Mouse (Mus musculus) layer of hippocampus, adult 2 months (tissue): ENCODE measurements around the gene Nphs1. TPM values are rescaled to one million over a fixed set of nuclear protein-coding genes. Genes with fewer than 3 reads are reported as not detected.

Experiments used
- DNase-seq, 2 experiments: peaks; one replicate each; pipeline ENCODE4 v3.0.0; 2022; ENCODE audit warnings: low spot score in 2 of 2
- H3K27ac ChIP-seq: fragments of 200-600 bp; 2 replicates; pipeline ENCODE4 v1.8.1; 2022
- H3K4me3 ChIP-seq: fragments of 200-600 bp; 2 replicates; pipeline ENCODE4 v1.8.1; 2022; ENCODE audit warnings: mild to moderate bottlenecking
- CTCF ChIP-seq: fragments of 200-600 bp; conservative IDR thresholded peaks from 2 replicates; pipeline ENCODE4 v1.8.1; 2022; ENCODE audit warnings: antibody characterized with exemption, mild to moderate bottlenecking, moderate library complexity
- total RNA-seq, 2 experiments: library from RNA; stranded (reverse); gene quantifications; 2 replicates each; pipeline ENCODE4 v1.2.3; 2021

Gene Nphs1
- total RNA-seq, 2 experiments from 2014 or later, result 1.2 to 1.3 TPM

DNA sequence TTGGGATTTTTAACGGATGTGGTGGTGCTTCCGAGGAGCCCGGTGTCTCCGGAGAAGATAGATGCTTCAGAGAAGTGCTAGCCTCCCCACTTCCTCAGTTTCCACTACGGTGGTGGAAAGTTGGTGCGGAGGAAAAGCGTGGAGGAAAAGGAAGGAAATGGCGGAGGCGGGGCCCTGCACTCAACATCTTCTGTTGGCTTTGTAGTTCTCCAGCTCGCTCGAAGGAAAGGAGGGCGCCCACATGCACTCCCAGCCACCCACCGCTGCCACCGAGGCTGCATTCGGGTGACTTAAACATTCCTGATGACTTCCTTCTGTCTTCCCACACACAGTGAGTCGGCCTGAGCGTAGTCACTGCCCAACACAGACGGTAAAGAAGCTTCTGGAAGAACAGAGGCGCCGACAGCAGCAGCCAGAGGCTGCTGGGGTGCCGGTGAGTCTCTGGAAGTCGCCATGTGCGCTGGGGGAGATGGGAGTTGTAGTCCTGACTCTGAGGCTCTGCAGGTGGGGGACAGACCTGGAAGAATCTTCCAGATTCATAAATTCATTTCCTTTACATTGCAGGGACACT lies 35.0 kb upstream of the Nphs1 start:
- no peak for TF ChIP-seq CTCF
- H3K27ac ChIP-seq, result peak overlapping the region; percentile 81
- DNase-seq, result peak in 1 of 2 experiments; percentile 55
- H3K4me3 ChIP-seq, result peak overlapping the region; percentile 61

GRCm38 (mm10) chr7:30429327-30429726 lies 28.8 kb upstream of the Nphs1 start:
- Histone ChIP-seq H3K27ac (no peak overlapping the region), H3K4me3 (no peak overlapping the region)
- no peak for TF ChIP-seq CTCF
- DNase-seq, result no peak

DNA sequence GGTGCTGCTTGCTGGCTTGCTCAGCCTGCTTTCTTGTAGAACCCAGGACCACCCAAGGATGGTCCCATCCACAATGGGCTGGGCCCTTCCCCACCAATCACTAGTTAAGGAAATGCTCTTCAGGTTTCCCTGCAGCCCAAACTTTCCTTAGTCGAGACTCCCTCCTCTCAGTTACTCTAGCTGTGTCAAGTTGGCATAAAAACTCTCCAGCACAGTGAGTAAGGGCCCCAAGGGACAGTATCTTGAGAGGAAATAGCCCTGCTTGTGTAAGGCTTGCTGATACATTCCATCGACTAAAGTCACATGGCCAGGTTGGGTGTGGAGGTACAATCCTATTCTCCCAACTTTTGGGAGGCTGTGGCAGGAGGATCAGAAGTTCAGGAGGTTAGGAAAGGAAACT lies 27.9 kb upstream of the Nphs1 start:
- TF ChIP-seq CTCF, result no peak
- DNase-seq, result no peak
- H3K27ac ChIP-seq, result no peak overlapping the region
- no peak overlapping the region for H3K4me3 ChIP-seq

GRCm38 (mm10) chr7:30431793-30432192 lies 26.3 kb upstream of the Nphs1 start:
- TF ChIP-seq CTCF, result peak; percentile 72
- Histone ChIP-seq H3K27ac (peak overlapping the region; percentile 86), H3K4me3 (no peak overlapping the region)
- peak; percentile 85 to 91 for DNase-seq

DNA sequence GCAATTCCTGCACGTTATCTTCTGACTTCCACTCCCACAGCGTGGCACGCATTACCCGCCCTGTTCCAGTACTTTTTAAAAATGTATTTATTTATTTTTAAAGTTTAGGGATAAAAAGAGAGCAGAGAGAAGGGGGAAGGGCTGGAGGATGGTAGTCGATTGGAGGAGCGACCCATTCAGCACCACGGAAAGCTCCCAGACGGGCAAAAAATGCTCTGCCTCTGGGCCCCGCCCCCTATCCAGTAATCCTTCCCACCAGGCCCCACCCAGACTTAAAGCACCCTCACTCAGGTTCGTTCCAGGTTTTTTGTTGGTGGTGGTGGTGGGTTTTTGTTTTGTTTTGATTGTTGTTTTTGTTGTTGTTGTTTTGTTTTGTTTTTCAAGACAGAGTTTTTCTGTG lies 23.9 kb upstream of the Nphs1 start:
- Histone ChIP-seq H3K27ac (no peak overlapping the region), H3K4me3 (no peak overlapping the region)
- DNase-seq, result no peak
- TF ChIP-seq CTCF, result no peak

DNA sequence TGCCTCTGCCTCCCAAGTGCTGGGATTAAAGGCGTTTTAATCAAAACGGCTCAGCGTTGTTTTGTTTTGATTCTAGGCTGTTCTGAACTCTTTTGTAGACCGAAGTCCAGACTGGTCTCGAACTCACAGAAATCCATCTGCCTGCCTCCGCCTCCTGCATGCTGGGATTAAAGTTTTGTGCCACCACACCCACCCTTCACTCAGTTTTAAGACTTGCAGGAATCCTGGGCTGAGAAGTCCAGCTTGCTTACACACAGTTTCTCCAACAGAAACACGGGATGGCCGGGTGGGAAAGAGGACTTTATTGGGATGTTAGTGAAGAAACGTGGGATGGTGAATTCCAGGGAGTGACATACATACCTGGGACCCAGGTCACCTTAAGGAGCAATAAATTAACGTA lies 23.4 kb upstream of the Nphs1 start:
- no peak for TF ChIP-seq CTCF
- Histone ChIP-seq H3K27ac (no peak overlapping the region), H3K4me3 (no peak overlapping the region)
- DNase-seq, result no peak

DNA sequence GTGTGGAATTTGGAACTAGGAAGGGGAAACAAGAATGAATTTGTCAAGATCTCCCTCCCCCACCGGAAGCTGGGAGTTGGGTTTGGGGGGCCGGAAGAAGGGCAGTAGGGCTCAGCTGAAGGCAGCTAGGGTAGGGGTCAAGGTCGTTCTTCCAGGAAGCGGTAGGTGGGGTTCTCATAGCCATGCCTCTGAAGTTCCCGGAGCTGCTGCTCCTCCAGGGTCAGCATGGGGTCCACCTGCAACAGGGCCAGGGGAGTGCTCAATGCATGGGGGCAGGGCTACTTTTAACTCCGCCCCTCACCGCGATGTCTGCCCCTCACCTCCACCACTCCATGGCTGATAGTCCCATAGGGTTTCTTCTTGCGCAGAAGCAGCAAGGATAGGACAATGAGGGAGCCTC lies 23.0 kb upstream of the Nphs1 start:
- no peak for TF ChIP-seq CTCF
- Histone ChIP-seq H3K27ac (no peak overlapping the region), H3K4me3 (no peak overlapping the region)
- DNase-seq, result no peak

DNA sequence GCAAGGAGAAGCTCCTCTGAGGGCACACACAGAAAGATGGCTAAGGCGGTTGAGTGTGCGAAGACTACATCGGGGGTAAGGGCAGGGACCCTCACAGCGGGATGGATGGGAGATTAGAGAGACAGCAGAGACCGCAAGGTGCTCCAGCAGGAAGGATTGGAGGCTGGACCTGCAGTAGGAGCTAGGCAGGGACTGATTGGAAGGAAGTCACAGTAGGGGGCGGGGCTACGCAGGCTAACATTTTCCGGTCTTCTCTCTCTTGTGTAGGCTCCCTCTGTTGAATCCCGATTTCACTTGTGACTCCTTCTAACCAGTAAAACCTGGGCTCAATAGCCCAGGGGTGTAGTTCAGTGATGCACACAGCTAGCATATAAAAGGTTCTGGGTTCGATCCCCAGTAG lies 21.2 kb upstream of the Nphs1 start:
- Histone ChIP-seq H3K27ac (no peak overlapping the region), H3K4me3 (no peak overlapping the region)
- TF ChIP-seq CTCF, result no peak
- DNase-seq, result no peak

- DNase-seq, result no peak
- H3K27ac ChIP-seq, result no peak overlapping the region
Measured at GRCm38 (mm10) chr7:30439734-30440133, 18.4 kb upstream of the Nphs1 start.

GRCm38 (mm10) chr7:30440697-30441096 lies 17.4 kb upstream of the Nphs1 start:
- H3K4me3 ChIP-seq, result no peak overlapping the region
- peak; percentile 80 for TF ChIP-seq CTCF
- no peak overlapping the region for H3K27ac ChIP-seq
- peak in 1 of 2 experiments; percentile 78 for DNase-seq

More at GRCm38 (mm10) chr7:30439734-30440133, 18.4 kb upstream of the Nphs1 start:
- no peak overlapping the region for H3K4me3 ChIP-seq
- no peak for TF ChIP-seq CTCF

DNA sequence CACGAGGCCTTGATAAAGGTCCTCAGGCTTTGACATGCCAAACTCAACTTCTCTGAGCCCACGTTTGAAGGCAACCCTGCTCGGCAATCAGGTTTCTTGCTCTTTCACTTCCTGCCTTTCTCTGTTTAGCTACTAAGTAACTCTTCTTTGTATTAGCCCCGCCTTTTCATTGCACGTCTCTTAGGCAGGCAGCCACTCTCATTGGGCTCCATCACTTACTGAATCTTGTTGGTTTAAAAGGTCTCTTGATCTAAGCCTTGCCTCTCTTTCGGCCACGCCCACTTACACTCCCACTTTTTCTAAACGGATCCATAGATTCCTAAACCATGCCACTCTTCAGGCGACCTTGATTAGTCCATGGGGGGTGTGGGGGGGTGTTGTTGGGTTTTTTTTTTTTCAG lies 14.4 kb upstream of the Nphs1 start:
- Histone ChIP-seq H3K4me3 (peak overlapping the region; percentile 89), H3K27ac (peak overlapping the region; percentile 100)
- no peak for DNase-seq
- no peak for TF ChIP-seq CTCF

DNA sequence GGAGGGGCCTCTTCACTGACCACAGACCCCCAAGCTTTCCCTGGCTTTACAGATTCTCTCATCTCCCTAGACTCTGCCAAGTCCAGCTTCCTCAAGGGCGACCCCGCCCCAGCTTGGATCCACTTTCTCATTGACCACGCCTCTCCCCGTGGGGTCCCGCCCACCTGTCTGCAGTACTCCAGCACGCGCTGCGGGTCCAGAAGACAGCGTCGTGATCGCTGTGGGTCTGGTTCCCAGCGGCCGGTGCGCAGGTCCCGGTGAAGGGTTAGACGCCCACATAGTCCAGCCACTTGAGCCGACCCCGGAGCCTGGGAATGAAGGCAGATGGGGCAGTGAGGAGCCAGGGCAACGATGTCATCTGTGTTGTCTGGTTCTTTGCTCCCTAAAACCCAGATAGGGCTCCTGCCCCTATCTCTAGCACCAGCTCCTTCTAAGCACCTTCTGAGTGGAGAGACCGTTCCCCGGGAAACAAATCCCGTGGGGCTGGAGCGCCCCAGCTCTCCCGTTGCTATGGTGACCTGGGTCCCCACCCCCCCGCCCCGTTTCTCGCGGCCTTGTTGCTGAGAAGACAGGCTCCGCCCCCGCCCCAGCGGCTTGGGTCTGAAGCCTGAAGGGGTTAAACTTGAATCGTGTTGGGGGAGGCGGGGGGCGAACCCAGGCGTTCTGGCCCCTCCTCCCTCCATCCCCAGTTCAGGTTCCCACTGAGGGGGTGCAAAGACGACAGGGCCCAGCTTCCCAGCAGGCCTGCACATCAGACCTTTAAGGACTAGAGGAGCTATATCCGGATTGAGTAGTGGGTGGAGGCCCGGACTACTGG lies 13.8 kb upstream of the Nphs1 start:
- TF ChIP-seq CTCF, result no peak
- peak overlapping the region; percentile 89 for H3K4me3 ChIP-seq

GRCm38 (mm10) chr7:30444971-30445751 lies 13.0 kb upstream of the Nphs1 start, which contains the start of gene Aplp1:
Gene Aplp1 (minus strand): TSS chr7:30445535.
- TF ChIP-seq CTCF, result no peak
- DNase-seq, result peak; percentile 81 to 84
- Histone ChIP-seq H3K27ac (peak within 1 kb of the TSS; percentile 100), H3K4me3 (peak within 1 kb of the TSS; percentile 89)

More for the DNA sequence above, 13.8 kb upstream of the Nphs1 start:
- DNase-seq, result peak; percentile 70 to 81
- H3K27ac ChIP-seq, result peak overlapping the region; percentile 100
